ENCODE assay signal across 15 mouse cellular contexts in genomic region chr5:124951333-124951732, GRCm38 (mm10). TPM values are rescaled to one million over a fixed set of nuclear protein-coding genes. Genes with fewer than 3 reads are reported as not detected.
DNase-seq lines count a peak whose midpoint lies in the region; ATAC-seq lines count a peak whose summit lies in the region.
"Had no signal": no experiment of that assay in that cellular context is flagged by ENCODE, and none has a peak within 500 bp of the region (broad histone marks: within the 10 kb centered on the region; RNA-seq: fewer than 3 reads in every experiment).

No protein-coding gene starts in this region.

- no peak overlapping the region for H3K4me2 ChIP-seq in forebrain, embryonic 14.5 days (ENCODE audit: low read length)
- no peak overlapping the region for H3K4me2 ChIP-seq in forebrain, embryonic 11.5 days (ENCODE audit: low read depth, low read length, severe bottlenecking)
- no peak overlapping the region for H3K4me2 ChIP-seq in hindbrain, embryonic 13.5 days
- H3K4me2 ChIP-seq: heart, embryonic 12.5 days; liver, embryonic 12.5 days had no signal

- peaks cover 6% of the 10 kb centered on the region; the same call in 1 of the 2 replicates for H3K9me3 ChIP-seq in forebrain, embryonic 14.5 days (replicated peaks; ENCODE audit: control insufficient read depth, low read length)
- H3K9me3 ChIP-seq in forebrain, embryonic 11.5 days (ENCODE audit: control insufficient read depth, low read length), result no peaks in the 10 kb centered on the region; the same call in 1 of the 2 replicates
- H3K9me3 ChIP-seq in hindbrain, embryonic 13.5 days, result peaks cover 12% of the 10 kb centered on the region
- no peaks in the 10 kb centered on the region for H3K9me3 ChIP-seq in heart, embryonic 10.5 days
- H3K9me3 ChIP-seq: liver, embryonic 12.5 days had no signal

- no peak overlapping the region for H3K4me3 ChIP-seq in forebrain, embryonic 14.5 days (ENCODE audit: low read depth, low read length)
- H3K4me3 ChIP-seq in forebrain, embryonic 11.5 days (ENCODE audit: low read depth, low read length), result no peak overlapping the region
- no peak overlapping the region for H3K4me3 ChIP-seq in hindbrain, embryonic 13.5 days
- H3K4me3 ChIP-seq in heart, embryonic 10.5 days, result no peak overlapping the region
- H3K4me3 ChIP-seq: erythroblast, embryonic 14.5 days; gastrocnemius, adult 2 months; heart, embryonic 12.5 days; liver, embryonic 12.5 days had no signal

- ATAC-seq in forebrain, embryonic 14.5 days, result no peak
- ATAC-seq in forebrain, embryonic 11.5 days (replicated peaks; ENCODE audit: low FRiP score), result no peak
- no peak for ATAC-seq in hindbrain, embryonic 13.5 days (ENCODE audit: low FRiP score)
- ATAC-seq: liver, embryonic 12.5 days had no signal

- H3K27ac ChIP-seq in forebrain, embryonic 14.5 days (ENCODE audit: low read depth, low read length), result peak overlapping the region; percentile 14; the same call in 1 of the 2 replicates
- no peak overlapping the region for H3K27ac ChIP-seq in forebrain, embryonic 11.5 days (ENCODE audit: low read depth, low read length)
- H3K27ac ChIP-seq in hindbrain, embryonic 13.5 days, result 0 out of 2 replicates have a peak overlapping the region, but pooled peaks have one; percentile 40
- no peak overlapping the region for H3K27ac ChIP-seq in heart, embryonic 10.5 days
- H3K27ac ChIP-seq: gastrocnemius, adult 2 months; liver, embryonic 12.5 days had no signal

- WGBS in forebrain, embryonic 14.5 days, result 36% methylated on average over 17 of the region's 17 CpGs
- WGBS in forebrain, embryonic 11.5 days, result 69% methylated on average over 17 of the region's 17 CpGs
- 55% methylated on average over 17 of the region's 17 CpGs for WGBS in hindbrain, embryonic 13.5 days
- 83% methylated on average over 17 of the region's 17 CpGs for WGBS in heart, embryonic 10.5 days

- no peaks in the 10 kb centered on the region for H3K27me3 ChIP-seq in forebrain, embryonic 14.5 days (replicated peaks; ENCODE audit: control insufficient read depth, insufficient read depth, low read length)
- no peaks in the 10 kb centered on the region for H3K27me3 ChIP-seq in forebrain, embryonic 11.5 days (ENCODE audit: control insufficient read depth, insufficient read depth, low read length)
- no peaks in the 10 kb centered on the region for H3K27me3 ChIP-seq in hindbrain, embryonic 13.5 days
- no peaks in the 10 kb centered on the region for H3K27me3 ChIP-seq in heart, embryonic 10.5 days (ENCODE audit: insufficient read depth, poor library complexity, severe bottlenecking)
- H3K27me3 ChIP-seq: heart, embryonic 12.5 days; liver, embryonic 12.5 days had no signal

- H3K36me3 ChIP-seq in forebrain, embryonic 14.5 days (ENCODE audit: control insufficient read depth, insufficient read depth, low read length), result no peaks in the 10 kb centered on the region
- no peaks in the 10 kb centered on the region for H3K36me3 ChIP-seq in forebrain, embryonic 11.5 days (ENCODE audit: control insufficient read depth, insufficient read depth, low read length)
- no peaks in the 10 kb centered on the region for H3K36me3 ChIP-seq in hindbrain, embryonic 13.5 days
- no peaks in the 10 kb centered on the region for H3K36me3 ChIP-seq in heart, embryonic 10.5 days
- H3K36me3 ChIP-seq: heart, embryonic 12.5 days; liver, embryonic 12.5 days had no signal

- H3K4me1 ChIP-seq in forebrain, embryonic 14.5 days (ENCODE audit: control insufficient read depth, insufficient read depth, low read length), result no peaks in the 10 kb centered on the region
- H3K4me1 ChIP-seq in forebrain, embryonic 11.5 days (replicated peaks; ENCODE audit: control insufficient read depth, insufficient read depth, low read length), result no peaks in the 10 kb centered on the region
- peaks cover 9% of the 10 kb centered on the region for H3K4me1 ChIP-seq in hindbrain, embryonic 13.5 days (replicated peaks)
- no peaks in the 10 kb centered on the region for H3K4me1 ChIP-seq in heart, embryonic 10.5 days
- H3K4me1 ChIP-seq: heart, embryonic 12.5 days; liver, embryonic 12.5 days had no signal

- peak; percentile 46 for DNase-seq in forebrain, embryonic 14.5 days (ENCODE audit: low spot score)
- DNase-seq in forebrain, embryonic 11.5 days (ENCODE audit: low spot score), result no peak
- DNase-seq in retina, postnatal 1 day, result peak; percentile 60
- DNase-seq in retina, embryonic 14.5 days (ENCODE audit: low spot score), result no peak
- DNase-seq in cerebellum, postnatal 14 days, result no peak
- no peak for DNase-seq in heart, embryonic 10.5 days (ENCODE audit: low spot score)
- DNase-seq in gastrocnemius, postnatal 10 days, result no peak
- DNase-seq: gastrocnemius, adult 2 months; lung, postnatal 10 days; right cerebral cortex, adult 18-20 months had no signal

- no peak overlapping the region for H3K9ac ChIP-seq in forebrain, embryonic 14.5 days (ENCODE audit: low read length)
- H3K9ac ChIP-seq in forebrain, embryonic 11.5 days (ENCODE audit: low read length), result no peak overlapping the region
- H3K9ac ChIP-seq in hindbrain, embryonic 13.5 days, result no peak overlapping the region
- H3K9ac ChIP-seq: heart, embryonic 12.5 days; liver, embryonic 12.5 days had no signal

RNA-seq across cellular contexts. Expression of gene Rflna, which starts 51.7 kb away (rescaled TPM):
- 3.2 and 3.5 TPM in 2 replicates for polyA plus RNA-seq in forebrain, embryonic 14.5 days (2014; fragmentation: Nextera tagmentation; extraction: Ambion mirVana)
- 4.5 and 6.0 TPM in 2 replicates for polyA plus RNA-seq in forebrain, embryonic 11.5 days (2014; fragmentation: Nextera tagmentation; extraction: Ambion mirVana)
- 5.9 and 8.3 TPM in 2 replicates for polyA plus RNA-seq in hindbrain, embryonic 13.5 days (2015; fragmentation: Nextera tagmentation; extraction: Ambion mirVana)
- polyA plus RNA-seq in heart, embryonic 10.5 days (2016; fragmentation: Nextera tagmentation; extraction: Ambion mirVana), result 1.1 and 2.6 TPM in 2 replicates
- 1 to 10 TPM; 1.6 to 2.3 TPM for total RNA-seq in gastrocnemius, postnatal 10 days (2021)
- total RNA-seq: gastrocnemius, adult 2 months; hematopoietic stem cell, adult 5-6 weeks had no signal
- polyA plus RNA-seq: erythroblast, embryonic 14.5 days had no signal

Comparison
In these comparisons a context has a peak if more than half of its experiments do, and no peak if none do; other contexts are left out.
1. DNase-seq: peak in forebrain, embryonic 14.5 days (single experiment) and retina, postnatal 1 day (single experiment); none in forebrain, embryonic 11.5 days (single experiment), retina, embryonic 14.5 days (single experiment), cerebellum, postnatal 14 days (0 of 2), heart, embryonic 10.5 days (single experiment) and gastrocnemius, postnatal 10 days (single experiment).
2. H3K27ac ChIP-seq: peak in forebrain, embryonic 14.5 days (single experiment) and hindbrain, embryonic 13.5 days (single experiment); none in forebrain, embryonic 11.5 days (single experiment) and heart, embryonic 10.5 days (single experiment).